Mouse (Mus musculus) C2C12 (cell line): ENCODE data around the gene Glra3.

Source experiments
- CEBPB ChIP-seq: IDR thresholded peaks from one replicate; pipeline ENCODE4 v1.6.1; 2011; ENCODE audit warnings: low read depth, mild to moderate bottlenecking, control low read depth, moderate library complexity
- CTCF ChIP-seq: IDR thresholded peaks from one replicate; pipeline ENCODE4 v1.5.1; 2011; ENCODE audit not compliant: control insufficient read depth, insufficient read depth, insufficient read length
- FOSL1 ChIP-seq: IDR thresholded peaks from one replicate; pipeline ENCODE4 v1.8.0; 2011; ENCODE audit warnings: mild to moderate bottlenecking, low read length; ENCODE audit not compliant: poor library complexity, insufficient read depth, severe bottlenecking
- MAX ChIP-seq: IDR thresholded peaks from one replicate; pipeline ENCODE4 v1.6.1; 2011; ENCODE audit warnings: mild to moderate bottlenecking, control low read depth
- MYOG ChIP-seq: IDR thresholded peaks from one replicate; pipeline ENCODE4 v1.6.1; 2011; ENCODE audit not compliant: control insufficient read depth, insufficient read length; ENCODE audit errors: extremely low read depth
- USF1 ChIP-seq: IDR thresholded peaks from one replicate; pipeline ENCODE4 v1.6.1; 2011; ENCODE audit warnings: low read depth, mild to moderate bottlenecking, control low read depth, moderate library complexity

DNA sequence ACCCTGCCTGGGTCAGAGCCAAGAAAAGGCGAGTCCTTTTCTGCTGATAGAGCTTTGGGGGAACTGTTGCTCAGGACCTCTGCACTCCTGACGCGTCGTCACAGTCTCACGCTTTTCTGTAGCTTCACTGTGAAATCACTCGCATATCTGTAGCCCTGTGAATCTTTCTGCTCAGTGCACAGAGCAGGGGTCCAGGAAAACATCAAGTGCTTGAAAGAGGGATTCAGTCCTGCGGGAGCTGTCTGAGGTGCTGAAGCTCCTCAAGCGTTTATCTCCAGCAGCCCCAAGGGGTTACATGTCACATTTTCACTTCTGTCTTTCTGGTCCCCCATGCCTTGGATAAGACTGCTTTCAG, 243 bp downstream of the Glra3 start:
- no peak for TF ChIP-seq MAX
- TF ChIP-seq CTCF = no peak
- TF ChIP-seq FOSL1 = no peak
- no peak for TF ChIP-seq MYOG
- TF ChIP-seq USF1 = no peak
- no peak for TF ChIP-seq CEBPB
